Mouse (Mus musculus) left cerebral cortex, postnatal 25 days (tissue): ENCODE measurements around the gene Pkig. TPM values are rescaled to one million over a fixed set of nuclear protein-coding genes. Genes with fewer than 3 reads are reported as not detected.
"Not testable (repeated sequence)": the region's sequence is repeated elsewhere in the genome, so short reads cannot be mapped to it uniquely, and the experiment has no call there.

Experiments
- DNase-seq, 2 experiments: peaks; one replicate each; pipeline ENCODE4 v3.0.0; 2022; ENCODE audit warnings: low spot score in 2 of 2, mixed read lengths in 1 of 2
- intact Hi-C: fragments of 180-260 bp; cut with DNase I; formaldehyde crosslinking; loops from one replicate; pipeline ENCODE4 v1.15.1; 2025
- total RNA-seq, 2 experiments: library from RNA; stranded (reverse); gene quantifications; 2 replicates each; pipeline ENCODE4 v1.2.3; 2021

Pkig gene
- total RNA-seq, 2 experiments from 2014 or later = 132 to 133 TPM

DNA sequence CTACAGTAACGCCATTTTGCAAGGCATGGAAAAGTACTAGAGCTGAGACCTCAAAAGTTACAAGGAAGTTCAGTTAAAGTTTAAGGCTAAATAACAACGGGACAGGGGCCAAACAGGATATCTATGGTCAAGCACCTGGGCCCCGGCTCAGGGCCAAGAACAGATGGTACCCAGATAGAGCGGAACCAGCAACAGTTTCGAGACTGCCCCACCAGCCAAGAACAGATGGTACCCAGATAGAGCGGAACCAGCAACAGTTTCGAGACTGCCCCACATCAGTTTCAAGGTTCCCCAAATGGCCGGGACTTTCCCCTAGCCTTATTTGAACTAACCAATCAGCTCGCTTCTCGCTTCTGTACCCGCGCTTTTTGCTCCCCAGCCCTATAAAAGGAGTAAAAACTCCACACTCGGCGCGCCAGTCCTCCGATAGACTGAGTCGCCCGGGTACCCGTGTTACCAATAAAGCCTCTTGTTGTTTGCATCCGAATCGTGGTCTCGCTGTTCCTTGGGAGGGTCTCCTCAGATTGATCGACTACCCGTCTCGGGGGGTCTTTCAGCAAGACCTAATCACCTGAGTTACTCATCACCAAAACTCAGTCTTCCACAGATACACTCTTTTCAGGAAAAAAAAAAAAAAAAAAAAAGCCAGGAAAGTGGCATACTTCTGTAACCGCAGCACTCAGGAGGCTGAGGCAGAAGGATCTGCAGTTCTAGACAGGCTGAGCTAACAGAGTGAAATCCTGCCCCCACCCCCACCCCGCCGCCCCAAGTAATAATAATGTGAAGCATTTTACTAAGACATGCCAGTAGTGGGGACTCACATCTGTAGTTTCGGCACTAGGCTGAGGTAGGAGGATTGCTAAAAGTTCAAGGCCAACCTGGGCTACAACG is 15.3 kb upstream of the Pkig start:
- DNase-seq = peak in 1 of 2 experiments; percentile 52

DNA sequence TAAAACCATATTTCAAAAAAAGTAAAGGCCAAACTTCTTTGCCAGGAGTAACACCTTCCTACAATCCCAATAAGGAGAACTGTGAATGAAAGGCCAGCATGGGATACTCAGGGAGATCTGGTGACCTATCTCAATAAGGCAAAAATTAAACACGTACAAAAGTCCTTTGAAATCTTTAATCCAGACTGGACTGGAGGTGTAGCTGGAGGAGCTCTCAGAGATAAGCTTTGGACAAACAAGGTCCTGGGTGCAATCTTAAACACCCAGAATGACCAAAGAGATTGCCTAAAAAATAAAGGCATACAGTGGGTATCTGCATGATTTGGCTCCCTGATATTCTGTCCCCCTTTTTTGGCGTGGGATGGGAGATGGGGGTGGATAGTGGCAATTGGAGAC is 14.6 kb upstream of the Pkig start:
- no peak for DNase-seq
- intact Hi-C loops = no loop called here

More for the DNA sequence above, 15.3 kb upstream of the Pkig start:
- intact Hi-C loops = no loop called here

DNA sequence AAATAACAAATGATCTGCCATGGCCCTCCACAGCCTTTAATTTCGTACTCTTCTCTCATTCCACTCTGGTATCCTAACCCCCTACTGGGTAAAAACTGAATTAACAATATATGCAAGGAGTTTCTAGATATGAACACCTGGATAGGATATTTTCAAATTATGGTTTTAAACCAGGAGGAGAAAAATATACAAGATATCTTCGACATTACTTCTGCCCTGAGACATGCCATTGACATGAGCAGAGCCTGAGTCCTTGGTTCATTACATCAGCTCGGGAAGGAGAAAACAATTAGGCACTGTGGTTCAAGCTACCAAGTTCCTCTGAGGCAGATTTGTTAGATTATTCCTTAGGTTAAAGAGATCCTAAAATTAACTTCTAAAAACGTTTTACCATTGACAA is 14.1 kb upstream of the Pkig start:
- DNase-seq = no peak
- intact Hi-C loops = loop anchor here (1.0 to 2.0 kb wide), 2 partner anchors 41 to 75 kb away; partner anchors contain the start of gene Ttpal

DNA sequence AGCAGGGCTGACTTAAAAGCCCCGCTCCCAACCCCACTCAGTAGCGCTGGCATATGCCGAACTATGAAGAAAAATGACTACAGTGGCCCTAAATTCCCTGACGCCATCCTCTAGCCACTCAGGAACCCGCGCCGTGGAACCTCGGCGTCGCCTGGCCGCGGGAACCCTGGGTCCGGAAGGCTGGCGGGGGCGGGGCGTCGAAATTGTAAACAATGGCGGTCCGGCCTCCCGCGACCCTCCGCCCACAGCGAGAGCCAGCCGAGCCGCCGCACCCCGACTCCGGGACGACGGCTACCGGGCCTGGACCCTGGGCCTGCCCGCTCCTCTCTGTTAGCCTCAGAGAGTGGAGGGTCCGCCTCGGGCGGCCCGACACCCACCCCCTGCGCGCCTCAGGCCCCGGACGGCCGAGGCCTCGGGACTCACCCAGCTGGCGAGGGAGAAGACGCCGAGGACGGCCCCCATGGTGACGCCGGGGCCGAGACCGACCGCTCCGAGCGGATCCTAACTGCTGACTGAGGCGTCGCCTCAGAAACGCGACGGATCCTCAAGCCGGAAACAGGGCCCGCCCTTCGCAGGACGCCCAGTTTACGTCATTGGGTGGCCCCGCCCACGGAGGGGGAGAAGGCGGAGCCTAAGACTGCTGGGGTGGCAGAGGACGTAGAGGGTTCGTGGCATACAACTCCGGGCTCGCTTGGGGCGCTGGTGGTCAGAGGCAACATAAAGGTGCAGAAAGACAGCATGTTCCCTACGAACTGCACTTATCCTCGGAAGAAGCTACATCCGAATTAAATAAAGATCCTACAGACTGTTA is 13.4 kb upstream of the Pkig start, which contains the start of gene Serinc3:
Gene Serinc3, minus strand, starts transcription at position 557 of the 811 bp plus-strand sequence.
- intact Hi-C loops = loop anchor here (1.0 to 2.0 kb wide), 2 partner anchors 42 to 75 kb away; partner anchors contain the start of gene Ttpal
- DNase-seq = peak; percentile 98

DNA sequence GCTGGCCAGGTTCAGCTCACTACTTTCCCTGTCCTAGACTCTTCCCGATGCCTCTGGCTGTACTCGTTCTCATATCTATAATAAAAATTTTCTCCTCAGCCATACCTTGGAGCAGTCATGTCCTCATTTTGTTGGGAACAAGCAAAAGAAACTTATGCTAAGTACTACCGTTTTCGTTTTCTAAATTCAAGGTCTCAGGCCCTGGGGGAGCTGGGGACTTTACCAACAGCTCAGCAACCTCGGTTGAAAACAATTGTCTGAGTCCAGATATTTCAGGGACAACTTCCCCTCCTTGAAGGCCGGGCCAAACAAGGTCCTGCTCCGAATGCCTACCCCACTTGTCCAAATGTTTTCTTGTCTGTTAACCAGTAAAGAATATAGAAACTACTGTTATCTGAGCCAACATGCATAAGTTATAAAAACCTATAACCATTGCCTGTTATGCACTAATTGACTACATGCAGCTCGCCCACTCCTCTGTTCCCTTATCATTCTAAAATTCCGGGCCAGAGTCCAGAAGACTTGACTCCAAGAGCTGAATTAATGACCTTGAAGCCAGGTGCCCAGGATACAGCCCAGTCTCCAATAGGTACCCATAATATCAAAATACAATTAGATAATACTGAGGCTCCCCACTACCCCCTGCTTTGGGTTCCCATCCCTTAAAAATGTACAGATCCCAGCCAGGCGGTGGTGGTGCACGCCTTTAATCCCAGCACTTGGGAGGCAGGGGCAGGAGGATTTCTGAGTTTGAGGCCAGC is 12.3 kb upstream of the Pkig start:
- DNase-seq = no peak
- intact Hi-C loops = loop anchor here (2.0 kb wide), 1 partner anchor 43 kb away; the partner anchor contains the start of gene Ttpal

DNA sequence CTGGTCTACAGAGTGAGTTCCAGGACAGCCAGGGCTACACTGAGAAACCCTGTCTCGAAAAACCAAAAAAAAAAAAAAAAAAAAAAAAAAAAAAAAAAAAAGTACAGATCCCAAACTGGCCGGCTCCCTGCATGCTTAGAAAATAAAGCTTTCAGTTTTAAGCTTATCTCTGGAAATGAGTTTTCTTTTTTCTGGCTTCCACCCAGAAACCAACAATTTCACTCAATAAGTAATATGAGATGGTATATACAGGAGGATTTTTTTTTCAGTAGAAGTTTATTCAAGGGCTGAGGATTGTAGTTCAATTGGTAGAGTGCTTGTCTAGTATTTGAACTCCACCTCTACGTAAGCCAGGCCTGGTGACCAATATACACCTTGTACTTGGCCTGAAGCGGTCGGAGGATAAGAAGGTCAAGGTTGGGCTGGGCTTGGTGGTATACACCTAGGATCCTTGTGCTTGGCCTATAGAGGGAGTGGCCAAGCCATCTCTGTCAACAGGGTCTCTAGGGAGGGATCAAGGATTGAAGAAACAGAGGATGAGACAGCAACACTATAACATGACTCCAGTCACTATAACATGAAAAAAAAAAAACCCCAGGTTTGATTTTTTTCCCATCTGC is 11.6 kb upstream of the Pkig start:
- intact Hi-C loops = no loop called here

DNA sequence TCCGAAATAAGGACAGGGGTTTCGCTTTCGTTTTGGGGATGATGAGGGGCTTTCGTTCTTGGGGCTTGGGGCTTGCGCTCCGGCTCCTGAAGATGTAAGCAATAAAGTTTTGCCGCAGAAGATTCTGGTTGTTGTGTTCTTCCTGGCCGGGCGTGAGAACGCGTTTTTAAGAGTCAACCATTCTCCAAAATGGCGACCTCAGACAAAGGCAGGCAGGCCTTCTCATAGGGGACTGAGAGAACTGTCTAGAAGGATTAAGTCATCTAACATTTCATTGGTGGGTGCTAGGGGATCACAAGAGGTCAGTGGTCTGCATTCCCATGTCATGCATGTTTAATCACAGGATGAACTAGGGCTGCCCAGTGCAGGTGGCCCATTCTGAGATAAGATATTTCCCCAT is 2.5 kb upstream of the Pkig start:
- intact Hi-C loops, DNase-seq: not testable (repeated sequence)

More for the DNA sequence above, 11.6 kb upstream of the Pkig start:
- no peak for DNase-seq

DNA sequence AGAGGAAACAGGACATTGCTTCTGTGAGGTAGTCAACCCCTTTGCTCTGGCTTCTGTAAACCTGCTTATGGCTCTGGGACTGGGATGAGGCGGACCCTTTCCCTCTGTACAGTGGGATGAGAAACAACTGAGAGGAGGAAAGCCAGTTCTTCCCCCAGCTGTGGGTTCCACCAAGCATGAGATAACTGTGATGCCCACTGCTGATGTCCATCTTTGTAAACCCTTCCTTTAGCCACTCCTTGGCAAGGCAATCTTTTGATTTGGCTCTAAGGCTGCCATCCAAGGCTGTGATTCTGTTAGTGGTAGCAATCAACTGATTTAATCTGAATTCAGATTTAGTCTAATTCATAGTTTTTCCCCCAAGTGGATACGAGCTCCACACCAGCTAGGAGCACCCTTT is 700 bp upstream of the Pkig start:
- intact Hi-C loops = loop anchor here (1.0 kb wide), 1 partner anchor 8 kb away; no protein-coding TSS in a partner anchor
- DNase-seq = no peak

DNA sequence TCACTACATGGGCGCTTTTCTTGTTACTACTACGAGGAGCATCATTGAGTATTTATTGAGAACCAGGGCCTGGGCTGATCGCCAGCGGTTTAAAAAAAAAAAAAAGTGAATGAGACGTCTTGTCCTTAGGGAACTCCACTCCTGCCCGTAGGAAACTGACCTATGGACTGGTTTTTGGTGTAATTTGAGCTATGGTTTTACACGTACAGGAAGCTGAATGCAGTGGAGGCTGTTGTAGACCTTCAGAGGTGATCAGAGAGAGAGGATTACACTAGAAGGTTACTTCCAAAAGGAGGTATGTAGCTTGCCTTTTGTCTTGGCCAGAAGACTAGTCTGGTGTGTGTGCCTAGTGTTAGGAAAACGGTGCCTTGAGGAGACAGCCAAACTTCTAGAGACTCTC is 755 bp downstream of the Pkig start:
- peak in 1 of 2 experiments; percentile 19 for DNase-seq

DNA sequence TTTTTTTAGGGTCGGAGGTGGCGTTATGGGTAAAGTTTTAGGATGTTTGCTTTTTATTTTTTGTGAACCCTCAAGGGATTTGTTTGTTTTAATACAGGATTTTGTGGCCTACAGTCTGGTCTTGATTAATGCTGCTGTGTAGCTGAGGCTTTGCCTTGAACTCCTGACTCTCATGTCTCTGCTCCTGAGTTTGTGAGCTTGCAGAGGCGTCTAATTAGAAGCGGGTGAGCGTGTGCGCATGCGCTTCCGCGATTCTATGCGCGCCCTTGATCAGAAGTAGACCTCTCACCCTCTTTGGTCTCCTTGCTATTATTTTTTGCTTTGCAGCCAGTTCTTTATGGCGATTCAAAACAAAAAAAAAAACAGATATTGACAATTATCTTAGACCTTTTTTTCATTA is 1.2 kb downstream of the Pkig start:
- DNase-seq = no peak
- intact Hi-C loops = no loop called here

More for the DNA sequence above, 755 bp downstream of the Pkig start:
- intact Hi-C loops = loop anchor here (1.0 kb wide), 1 partner anchor 60 kb away; no protein-coding TSS in a partner anchor

DNA sequence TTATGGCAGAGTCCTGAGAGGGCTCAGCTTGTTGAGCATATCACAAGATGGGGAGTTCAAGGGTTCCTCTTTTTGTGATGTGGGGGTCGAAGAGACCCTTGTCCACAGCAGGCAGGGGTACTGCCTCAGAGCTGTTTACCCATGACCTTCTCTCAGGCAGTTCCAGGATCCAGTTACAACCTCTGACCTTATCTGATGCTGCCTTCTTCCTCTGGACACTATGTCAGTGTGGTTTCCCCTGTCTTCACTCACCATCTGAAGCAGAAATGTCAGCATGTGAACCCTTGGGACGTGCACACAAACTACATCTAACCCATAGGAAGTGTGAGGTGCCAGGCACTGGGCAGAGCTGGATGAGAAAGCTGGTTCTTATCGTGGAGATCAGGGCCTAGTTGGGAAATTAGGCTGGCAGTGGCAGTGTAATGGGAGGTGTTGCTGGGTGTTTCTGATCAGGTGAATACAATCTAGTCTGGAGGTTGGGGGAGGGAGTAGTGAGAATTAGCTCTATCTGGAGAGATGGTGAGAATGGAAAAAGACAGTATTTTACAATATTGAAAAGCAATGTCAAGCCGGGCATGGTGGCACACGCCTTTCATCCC is 2.0 kb downstream of the Pkig start:
- DNase-seq = no peak
- intact Hi-C loops = no loop called here

DNA sequence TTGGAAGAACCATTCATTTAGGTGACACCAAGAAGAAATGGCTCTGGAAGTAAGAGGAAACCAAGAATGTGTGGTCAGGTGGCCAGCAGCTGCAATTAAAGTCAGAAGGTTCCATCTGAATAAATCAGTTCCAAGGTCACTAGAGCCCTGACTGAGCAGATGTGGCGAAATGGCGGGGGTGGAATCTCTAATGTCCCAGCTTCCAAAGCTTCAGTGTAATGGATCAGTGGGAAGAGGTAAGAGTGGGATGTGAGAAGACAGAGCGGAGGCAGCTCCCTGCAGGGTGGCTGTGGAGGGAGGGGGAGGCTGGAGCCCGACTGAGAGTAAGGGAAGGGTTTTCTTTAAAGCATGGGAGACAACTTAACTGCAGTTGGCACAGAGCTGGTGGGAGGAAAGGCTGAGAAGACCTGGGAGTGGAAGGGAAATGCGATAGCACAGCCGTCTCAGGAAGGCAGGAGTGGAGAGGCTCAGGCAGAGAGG is 3.2 kb downstream of the Pkig start:
- intact Hi-C loops = loop anchor here (1.0 kb wide), 2 partner anchors 14 to 57 kb away; no protein-coding TSS in a partner anchor
- peak; percentile 64 to 90 for DNase-seq

DNA sequence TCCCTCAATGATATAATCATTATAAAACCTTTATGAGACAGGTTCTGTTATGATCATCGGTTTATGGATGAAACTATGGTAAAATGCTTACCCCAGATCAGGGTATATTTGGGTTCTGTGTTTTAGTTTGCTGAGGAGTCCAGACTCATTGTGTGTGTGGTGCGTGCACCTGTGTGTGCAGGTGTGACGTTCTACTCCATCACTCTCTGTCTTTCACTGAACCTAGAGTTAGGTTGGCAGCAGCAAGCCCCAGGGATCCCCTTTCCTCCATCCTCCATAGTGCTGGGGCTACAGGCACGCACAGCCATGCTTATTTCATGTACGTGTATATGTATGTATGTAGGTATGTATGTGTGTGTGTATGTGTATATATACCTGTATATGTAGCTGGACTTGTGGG is 3.9 kb downstream of the Pkig start:
- no peak for DNase-seq
- intact Hi-C loops = no loop called here

DNA sequence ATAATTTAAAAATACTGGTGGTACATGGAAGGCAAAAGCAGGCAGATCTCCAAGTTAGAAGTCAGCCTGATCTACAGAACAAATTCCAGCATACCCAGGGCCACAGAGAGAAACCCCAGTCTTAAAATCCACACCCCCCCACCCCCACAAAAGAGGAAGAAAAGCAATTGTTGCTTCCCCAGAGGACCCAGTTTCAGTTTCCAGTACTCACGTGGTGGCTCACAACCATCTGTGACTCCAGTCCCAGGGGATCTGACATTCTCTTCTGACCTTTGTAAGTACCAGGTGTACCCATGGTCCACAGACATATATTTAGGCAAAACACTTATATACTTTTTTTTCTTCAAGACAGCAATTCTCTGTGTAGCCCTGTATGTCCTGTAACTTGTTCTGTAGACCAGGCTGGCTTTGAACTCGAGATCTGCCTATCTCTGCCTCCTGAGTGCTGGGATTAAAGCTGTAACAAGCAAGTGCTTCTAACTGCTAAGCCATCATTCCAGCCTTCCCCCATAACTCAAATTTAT is 4.6 kb downstream of the Pkig start:
- no peak for DNase-seq
- intact Hi-C loops = no loop called here

DNA sequence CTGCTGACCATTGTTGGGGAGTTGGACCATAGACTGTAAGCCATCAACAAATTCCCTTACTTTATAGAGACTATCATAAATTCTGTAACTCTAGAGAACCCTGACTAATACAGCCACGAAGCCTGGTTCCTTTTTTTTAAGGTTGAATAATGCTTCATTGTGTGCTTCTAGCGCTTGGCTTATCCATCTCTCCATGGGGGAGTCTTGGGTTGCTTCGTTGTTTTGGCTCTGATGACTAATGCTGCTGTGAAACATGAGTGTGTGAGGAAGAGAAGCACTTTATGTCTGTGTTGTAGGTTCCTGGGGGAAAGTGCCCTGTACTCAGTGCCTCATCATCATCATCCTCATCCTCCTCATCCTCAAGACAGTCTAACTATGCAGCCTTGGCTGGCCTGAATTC is 5.7 kb downstream of the Pkig start:
- intact Hi-C loops = no loop called here
- peak in 1 of 2 experiments; percentile 48 for DNase-seq

DNA sequence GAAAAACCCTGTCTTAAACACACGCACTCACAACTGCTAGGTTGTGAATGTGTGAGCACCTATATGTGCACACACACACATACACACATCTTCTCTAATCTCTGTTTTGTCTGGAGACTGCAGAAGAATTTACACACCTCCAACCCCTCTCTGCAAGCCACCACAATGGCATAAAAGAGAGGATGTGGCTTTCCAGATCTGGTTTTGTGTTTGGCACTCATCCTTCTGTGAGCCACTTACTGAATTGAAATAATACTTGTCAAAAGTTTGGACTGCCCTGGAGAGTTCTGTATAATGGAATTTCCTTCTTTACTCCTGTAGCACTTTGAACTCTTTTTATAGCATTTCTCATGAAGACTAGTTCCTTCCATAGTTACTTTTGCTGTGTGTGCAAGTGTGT is 8.9 kb downstream of the Pkig start:
- intact Hi-C loops = no loop called here
- no peak for DNase-seq

DNA sequence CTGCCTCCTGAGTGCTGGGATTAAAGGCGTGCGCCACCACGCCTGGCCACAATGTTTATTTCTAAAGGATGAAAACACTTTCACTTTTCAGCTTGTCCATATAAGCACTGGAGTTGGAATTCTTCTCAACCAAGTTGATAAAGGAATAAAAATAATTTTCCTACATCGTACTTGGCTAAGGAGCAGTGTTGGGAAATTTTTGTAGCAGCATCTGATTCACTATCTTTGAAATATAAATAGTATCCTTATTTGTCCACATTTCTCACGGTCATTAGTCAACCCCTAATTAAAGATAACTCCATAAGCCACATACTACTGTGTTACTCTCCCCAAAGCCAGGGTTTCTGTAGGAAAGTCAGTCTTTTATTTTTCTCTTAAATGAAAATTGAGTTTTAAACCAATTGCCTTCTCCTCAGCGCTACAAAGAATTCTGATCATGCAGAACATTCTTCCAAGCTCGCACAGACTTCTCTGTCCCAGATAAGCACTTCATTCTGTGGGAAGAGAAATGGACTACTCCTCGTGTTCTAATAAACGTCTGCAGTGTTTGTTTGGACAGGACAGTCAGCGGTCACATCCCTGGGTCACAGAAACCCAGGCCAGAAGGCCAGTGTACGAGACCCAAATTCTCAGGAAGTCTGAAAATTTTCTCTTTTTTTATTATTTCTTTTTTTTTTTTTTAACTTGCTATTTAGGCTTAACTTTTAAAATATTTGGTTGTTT is 12.8 kb downstream of the Pkig start:
- intact Hi-C loops = no loop called here
- no peak for DNase-seq

DNA sequence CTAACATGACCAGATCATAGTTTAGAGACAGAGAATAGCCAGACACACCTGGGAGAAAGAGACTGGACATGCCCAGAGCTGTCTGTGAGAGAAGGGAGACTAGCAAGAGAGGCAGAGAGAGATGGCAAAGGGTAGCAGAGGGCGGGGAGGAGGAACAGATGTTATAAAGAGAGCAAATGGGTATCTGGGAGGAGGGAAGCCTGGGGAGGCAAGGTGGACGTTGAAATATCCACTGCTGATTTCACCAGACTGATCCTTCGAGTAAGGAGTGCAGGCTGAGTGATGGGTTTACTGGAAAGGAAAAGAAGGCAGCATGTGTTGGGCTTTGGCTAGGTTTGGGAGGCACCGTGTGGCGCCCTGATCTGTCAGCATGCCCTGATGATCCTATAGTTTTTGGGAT is 16.2 kb downstream of the Pkig start:
- DNase-seq = no peak
- intact Hi-C loops = no loop called here
